Mouse (Mus musculus) heart, postnatal 0 days (tissue): ENCODE results near the gene Bhlha9.

ENCODE experiments used
- CTCF ChIP-seq: IDR thresholded peaks from 2 replicates; pipeline ENCODE4 v1.5.1; 2016; ENCODE audit warnings: antibody characterized with exemption, control low read depth, low read depth
- EP300 ChIP-seq: IDR thresholded peaks from 2 replicates; pipeline ENCODE4 v1.6.1; 2016; ENCODE audit warnings: antibody characterized with exemption, low read depth

GRCm38 (mm10) chr11:76707656-76708055 lies 35.4 kb downstream of the Bhlha9 start:
- TF ChIP-seq CTCF, result no peak
- TF ChIP-seq EP300, result no peak
